Mouse (Mus musculus): ENCODE measurements at regions not wholly inside any gene's neighbourhood (a gene's known extent, or its start where the extent isn't known, plus 50 kb on each side); places are given as distances from the start of the nearest gene placed in this dataset.

GRCm38 (mm10) chr4:47603378-47603777 is 128.9 kb downstream of the Sec61b start:
- H3K36me3 ChIP-seq (replicated peaks; ENCODE audit: control insufficient read depth, insufficient read depth, low read depth) = no peaks in the 10 kb centered on the region
- no peaks in the 10 kb centered on the region for H3K9me3 ChIP-seq (ENCODE audit: control insufficient read depth, low read length)
- H3K27ac ChIP-seq = no peak overlapping the region
- no peaks in the 10 kb centered on the region for H3K27me3 ChIP-seq (ENCODE audit: control insufficient read depth, insufficient read depth, low read length)
- no peak overlapping the region for H3K4me3 ChIP-seq (ENCODE audit: insufficient read depth in 1 of 2, low read depth in 2 of 2, low read length in 2 of 2)
- H3K4me1 ChIP-seq (replicated peaks; ENCODE audit: control insufficient read depth in 2 of 2, insufficient read depth in 2 of 2, low read length in 1 of 2) = no peaks in the 10 kb centered on the region
- DNase-seq (ENCODE audit: low read depth in 3 of 3, low spot score in 3 of 3) (no peak), ATAC-seq (ENCODE audit: insufficient read depth) (no peak)
- TF ChIP-seq EP300 (IDR thresholded peaks at IDR 0.05; ENCODE audit: low read depth) (no peak), CTCF (IDR thresholded peaks at IDR 0.05; ENCODE audit: low read depth) (no peak)
- H3K4me2 ChIP-seq (ENCODE audit: low read depth) = no peak overlapping the region
- WGBS (ENCODE audit: insufficient replicate concordance) = 53% methylated on average over 6 of the region's 6 CpGs
- no peak overlapping the region for H3K9ac ChIP-seq (replicated peaks)

DNA sequence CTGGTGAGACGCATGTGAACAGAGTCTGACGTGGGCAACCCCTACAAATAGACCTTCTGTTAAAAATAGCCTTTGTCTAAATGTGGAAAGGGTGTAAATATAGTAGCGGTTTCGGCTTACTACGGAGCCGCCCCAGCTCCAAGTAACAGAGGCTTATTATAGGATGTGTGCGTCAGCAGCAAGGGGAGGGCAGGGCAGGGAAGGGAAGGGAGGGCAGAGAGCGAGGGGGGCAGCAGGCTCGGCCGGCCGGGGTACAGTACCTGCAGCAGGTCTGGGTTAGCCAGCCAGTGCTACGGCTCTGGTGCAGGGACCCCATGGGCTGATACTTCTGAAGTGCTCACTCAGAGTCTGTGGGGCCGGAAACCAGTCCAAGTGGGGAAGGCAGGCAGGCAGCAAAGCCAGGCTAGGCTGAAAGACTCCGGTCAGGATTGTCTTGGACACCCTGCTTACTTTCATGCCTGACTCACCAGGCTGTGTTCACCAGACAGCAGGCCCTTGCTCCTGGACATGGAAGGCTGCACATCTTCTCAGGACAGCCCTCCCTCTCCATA is 129.5 kb downstream of the Sec61b start:
- no peak overlapping the region for H3K27ac ChIP-seq
- H3K27me3 ChIP-seq (ENCODE audit: control insufficient read depth, insufficient read depth, low read length) = no peaks in the 10 kb centered on the region
- H3K4me1 ChIP-seq (replicated peaks; ENCODE audit: control insufficient read depth in 2 of 2, insufficient read depth in 2 of 2, low read length in 1 of 2) = no peaks in the 10 kb centered on the region
- no peak overlapping the region for H3K9ac ChIP-seq (replicated peaks)
- no peak overlapping the region for H3K4me2 ChIP-seq (ENCODE audit: low read depth)
- no peak for TF ChIP-seq EP300 (IDR thresholded peaks at IDR 0.05; ENCODE audit: low read depth)
- TF ChIP-seq CTCF (IDR thresholded peaks at IDR 0.05; ENCODE audit: low read depth) = no peak
- WGBS (ENCODE audit: insufficient replicate concordance) = 27% methylated on average over 14 of the region's 14 CpGs
- H3K9me3 ChIP-seq (ENCODE audit: control insufficient read depth, low read length) = no peaks in the 10 kb centered on the region
- no peaks in the 10 kb centered on the region for H3K36me3 ChIP-seq (replicated peaks; ENCODE audit: control insufficient read depth, insufficient read depth, low read depth)
- DNase-seq (ENCODE audit: low read depth in 3 of 3, low spot score in 3 of 3) = no peak
- no peak overlapping the region for H3K4me3 ChIP-seq (ENCODE audit: insufficient read depth in 1 of 2, low read depth in 2 of 2, low read length in 2 of 2)
- ATAC-seq (ENCODE audit: insufficient read depth) = no peak

DNA sequence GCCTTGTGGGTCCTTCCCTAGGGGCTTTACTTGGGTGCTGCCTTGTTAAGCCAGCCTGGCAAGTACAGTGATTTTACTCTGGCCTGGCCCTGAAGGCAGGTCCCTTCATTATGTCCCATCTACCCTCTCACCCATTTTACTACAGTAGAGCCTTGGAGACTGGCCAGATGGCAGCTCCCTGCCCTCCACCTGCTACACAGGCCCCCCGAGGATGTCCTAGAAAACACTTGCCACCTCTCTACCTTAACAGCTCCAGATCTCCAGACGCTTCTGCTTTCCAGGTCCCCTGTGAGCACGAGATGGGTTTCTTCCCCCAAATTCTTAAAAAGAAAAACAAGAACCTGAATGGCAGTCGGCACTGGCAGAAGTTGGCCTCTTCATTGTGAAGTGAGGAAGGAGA is 131.2 kb downstream of the Sec61b start:
- Histone ChIP-seq H3K9me3 (ENCODE audit: control insufficient read depth, low read length) (no peaks in the 10 kb centered on the region), H3K9ac (replicated peaks) (no peak overlapping the region), H3K27ac (no peak overlapping the region), H3K4me3 (ENCODE audit: insufficient read depth in 1 of 2, low read depth in 2 of 2, low read length in 2 of 2) (no peak overlapping the region), H3K4me2 (ENCODE audit: low read depth) (no peak overlapping the region), H3K36me3 (replicated peaks; ENCODE audit: control insufficient read depth, insufficient read depth, low read depth) (no peaks in the 10 kb centered on the region), H3K4me1 (replicated peaks; ENCODE audit: control insufficient read depth in 2 of 2, insufficient read depth in 2 of 2, low read length in 1 of 2) (no peaks in the 10 kb centered on the region), H3K27me3 (ENCODE audit: control insufficient read depth, insufficient read depth, low read length) (no peaks in the 10 kb centered on the region)
- DNase-seq (ENCODE audit: low read depth in 3 of 3, low spot score in 3 of 3) (no peak), ATAC-seq (ENCODE audit: insufficient read depth) (no peak)
- TF ChIP-seq EP300 (IDR thresholded peaks at IDR 0.05; ENCODE audit: low read depth) = no peak
- TF ChIP-seq CTCF (IDR thresholded peaks at IDR 0.05; ENCODE audit: low read depth) = no peak
- 46% methylated on average over 4 of the region's 4 CpGs for WGBS (ENCODE audit: insufficient replicate concordance)

- ATAC-seq (ENCODE audit: insufficient read depth) (no peak), DNase-seq (ENCODE audit: low read depth in 3 of 3, low spot score in 3 of 3) (no peak)
- no peaks in the 10 kb centered on the region for H3K9me3 ChIP-seq (ENCODE audit: control insufficient read depth, low read length)
- no peaks in the 10 kb centered on the region for H3K36me3 ChIP-seq (replicated peaks; ENCODE audit: control insufficient read depth, insufficient read depth, low read depth)
- no peak overlapping the region for H3K4me3 ChIP-seq (ENCODE audit: insufficient read depth in 1 of 2, low read depth in 2 of 2, low read length in 2 of 2)
- H3K27me3 ChIP-seq (ENCODE audit: control insufficient read depth, insufficient read depth, low read length) = no peaks in the 10 kb centered on the region
- TF ChIP-seq CTCF (IDR thresholded peaks at IDR 0.05; ENCODE audit: low read depth) = no peak
- TF ChIP-seq EP300 (IDR thresholded peaks at IDR 0.05; ENCODE audit: low read depth) = no peak
- WGBS (ENCODE audit: insufficient replicate concordance) = 56% methylated on average over 5 of the region's 5 CpGs
- H3K4me2 ChIP-seq (ENCODE audit: low read depth) = no peak overlapping the region
- no peak overlapping the region for H3K27ac ChIP-seq
- H3K4me1 ChIP-seq (replicated peaks; ENCODE audit: control insufficient read depth in 2 of 2, insufficient read depth in 2 of 2, low read length in 1 of 2) = no peaks in the 10 kb centered on the region
- H3K9ac ChIP-seq (replicated peaks) = no peak overlapping the region
Measured at GRCm38 (mm10) chr4:47608673-47609072, 134.2 kb downstream of the Sec61b start.

GRCm38 (mm10) chr4:47610913-47611312 is 136.5 kb downstream of the Sec61b start:
- Histone ChIP-seq H3K9me3 (ENCODE audit: control insufficient read depth, low read length) (no peaks in the 10 kb centered on the region), H3K4me3 (ENCODE audit: insufficient read depth in 1 of 2, low read depth in 2 of 2, low read length in 2 of 2) (no peak overlapping the region), H3K27ac (no peak overlapping the region), H3K36me3 (replicated peaks; ENCODE audit: control insufficient read depth, insufficient read depth, low read depth) (no peaks in the 10 kb centered on the region), H3K27me3 (ENCODE audit: control insufficient read depth, insufficient read depth, low read length) (no peaks in the 10 kb centered on the region), H3K9ac (replicated peaks) (no peak overlapping the region), H3K4me2 (ENCODE audit: low read depth) (no peak overlapping the region), H3K4me1 (replicated peaks; ENCODE audit: control insufficient read depth in 2 of 2, insufficient read depth in 2 of 2, low read length in 1 of 2) (no peaks in the 10 kb centered on the region)
- no peak for ATAC-seq (ENCODE audit: insufficient read depth)
- no peak for DNase-seq (ENCODE audit: low read depth in 3 of 3, low spot score in 3 of 3)
- 48% methylated on average over 5 of the region's 5 CpGs for WGBS (ENCODE audit: insufficient replicate concordance)
- TF ChIP-seq CTCF (IDR thresholded peaks at IDR 0.05; ENCODE audit: low read depth) = no peak
- TF ChIP-seq EP300 (IDR thresholded peaks at IDR 0.05; ENCODE audit: low read depth) = no peak
